Mouse (Mus musculus) spleen, adult 10 weeks (tissue): ENCODE results near the gene Gpr137. TPM values are rescaled to one million over a fixed set of nuclear protein-coding genes. Genes with fewer than 3 reads are reported as not detected.

Source experiments
- polyA plus RNA-seq: library from polyadenylated mRNA; stranded (reverse); fragments of 350-450 nt; fragmentation: Illumina TruSeq; extraction: RNeasy Lipid Tissue Mini Kit (QIAGEN cat#74804); gene quantifications from one replicate; pipeline ENCODE4 v1.2.3, GENCODE M21; 2015; ENCODE audit warnings: low replicate concordance; ENCODE audit not compliant: insufficient read depth

Gene Gpr137
- 10.0 TPM for polyA plus RNA-seq

DNA sequence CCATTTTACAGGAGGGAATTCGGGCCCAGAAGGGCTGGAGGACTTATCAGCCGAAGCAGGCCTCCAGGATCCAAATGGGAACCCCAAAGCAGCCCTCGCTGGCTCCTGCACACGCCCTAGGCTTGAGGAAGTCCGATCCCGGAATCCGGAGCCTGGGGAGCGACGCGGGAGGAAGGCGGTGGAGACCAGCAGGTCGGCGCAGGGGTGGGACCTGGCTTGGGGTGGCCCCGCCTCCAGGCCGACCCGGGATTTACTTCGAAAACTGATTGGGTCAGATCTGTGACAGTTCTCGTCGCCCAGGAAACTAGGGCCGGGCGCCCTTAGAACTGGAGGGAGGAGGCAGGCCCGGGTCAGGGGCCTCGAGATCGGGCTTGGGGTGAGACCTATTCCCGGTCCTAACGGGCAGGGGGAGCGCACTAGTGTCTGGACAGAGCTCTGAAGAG lies at the start of gene Gpr137:
Gene Gpr137, minus strand, starts transcription at position 232 of the 443 bp plus-strand sequence.

DNA sequence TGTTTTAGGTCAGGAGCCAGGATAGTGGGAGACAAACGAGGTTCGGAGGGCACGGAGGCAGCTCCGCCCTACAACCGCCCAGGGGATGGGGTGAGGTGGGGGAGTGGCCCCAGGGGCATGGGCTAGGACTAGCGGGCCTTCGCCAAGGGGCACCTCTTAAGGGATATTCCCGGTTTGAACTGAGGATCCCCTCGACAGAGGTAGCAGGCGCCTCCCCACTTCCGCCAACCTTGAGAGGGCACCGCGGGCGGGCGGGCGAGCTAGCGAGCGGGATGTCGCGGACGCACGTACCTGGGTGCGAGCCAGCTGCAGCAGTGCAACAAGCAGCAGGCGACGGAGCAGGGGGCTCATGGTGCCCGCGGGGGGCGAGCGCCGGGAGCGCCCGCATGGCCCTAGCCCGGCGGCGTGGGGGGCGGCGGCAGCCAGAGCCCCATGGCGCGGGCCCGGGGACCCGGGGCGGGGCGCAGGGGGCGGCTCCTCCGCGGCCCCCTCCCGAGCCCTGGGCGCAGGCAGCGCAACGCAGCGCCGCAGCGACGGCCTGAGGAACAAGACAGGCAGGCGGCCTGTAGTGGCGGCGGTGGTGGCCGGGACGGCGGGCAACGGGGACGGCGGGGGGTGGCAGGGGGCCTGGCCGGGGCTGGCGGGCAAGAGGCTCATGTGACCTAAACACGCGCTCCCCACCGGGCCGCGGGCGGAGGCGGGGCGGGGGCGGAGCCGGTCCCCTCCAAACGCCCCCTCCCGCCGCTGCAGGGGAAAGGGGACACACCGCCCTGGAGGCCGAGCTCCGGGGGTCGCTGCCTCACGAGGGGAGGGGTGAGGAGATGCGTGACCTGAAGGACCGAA lies 45.0 kb upstream of the Gpr137 start, which contains the start of gene Vegfb:
Gene Vegfb, minus strand, starts transcription at position 591 of the 843 bp plus-strand sequence.

DNA sequence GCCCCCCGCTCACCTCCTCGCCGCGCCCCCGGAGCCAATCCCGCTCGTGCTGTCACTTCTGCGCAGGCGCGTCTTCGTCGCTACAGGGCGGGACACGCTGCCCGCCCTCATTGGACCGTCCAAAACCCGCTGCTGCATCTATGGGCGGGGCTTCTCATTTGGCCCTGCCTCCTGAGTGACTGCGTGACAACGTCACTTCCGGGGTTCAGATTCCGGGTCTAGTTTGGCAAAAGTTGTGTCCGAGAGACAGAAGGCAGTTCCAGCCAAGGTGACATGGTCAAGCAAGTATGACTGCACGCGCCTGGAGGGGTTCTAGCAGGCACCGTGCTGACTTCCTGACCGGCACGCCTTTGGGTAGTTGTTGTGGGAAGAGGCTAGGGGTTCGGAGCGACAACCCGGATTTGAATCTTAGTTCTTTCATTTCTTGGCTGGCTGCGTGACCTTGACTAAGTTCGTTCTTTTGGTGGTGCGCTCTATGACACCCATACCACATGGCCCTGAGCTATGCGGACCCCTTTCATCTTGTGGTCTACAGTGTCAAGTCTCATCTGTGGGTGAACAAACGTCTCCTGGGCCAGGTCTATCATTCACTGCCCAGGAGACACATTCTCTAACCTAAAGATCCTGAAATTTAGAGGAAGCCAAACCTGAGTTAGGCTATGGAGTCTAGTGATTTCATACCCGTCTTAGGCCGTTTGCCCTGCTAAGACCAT lies 38.3 kb upstream of the Gpr137 start, which contains the start of gene Fkbp2:
Gene Fkbp2, minus strand, starts transcription at position 121 of the 713 bp plus-strand sequence.

DNA sequence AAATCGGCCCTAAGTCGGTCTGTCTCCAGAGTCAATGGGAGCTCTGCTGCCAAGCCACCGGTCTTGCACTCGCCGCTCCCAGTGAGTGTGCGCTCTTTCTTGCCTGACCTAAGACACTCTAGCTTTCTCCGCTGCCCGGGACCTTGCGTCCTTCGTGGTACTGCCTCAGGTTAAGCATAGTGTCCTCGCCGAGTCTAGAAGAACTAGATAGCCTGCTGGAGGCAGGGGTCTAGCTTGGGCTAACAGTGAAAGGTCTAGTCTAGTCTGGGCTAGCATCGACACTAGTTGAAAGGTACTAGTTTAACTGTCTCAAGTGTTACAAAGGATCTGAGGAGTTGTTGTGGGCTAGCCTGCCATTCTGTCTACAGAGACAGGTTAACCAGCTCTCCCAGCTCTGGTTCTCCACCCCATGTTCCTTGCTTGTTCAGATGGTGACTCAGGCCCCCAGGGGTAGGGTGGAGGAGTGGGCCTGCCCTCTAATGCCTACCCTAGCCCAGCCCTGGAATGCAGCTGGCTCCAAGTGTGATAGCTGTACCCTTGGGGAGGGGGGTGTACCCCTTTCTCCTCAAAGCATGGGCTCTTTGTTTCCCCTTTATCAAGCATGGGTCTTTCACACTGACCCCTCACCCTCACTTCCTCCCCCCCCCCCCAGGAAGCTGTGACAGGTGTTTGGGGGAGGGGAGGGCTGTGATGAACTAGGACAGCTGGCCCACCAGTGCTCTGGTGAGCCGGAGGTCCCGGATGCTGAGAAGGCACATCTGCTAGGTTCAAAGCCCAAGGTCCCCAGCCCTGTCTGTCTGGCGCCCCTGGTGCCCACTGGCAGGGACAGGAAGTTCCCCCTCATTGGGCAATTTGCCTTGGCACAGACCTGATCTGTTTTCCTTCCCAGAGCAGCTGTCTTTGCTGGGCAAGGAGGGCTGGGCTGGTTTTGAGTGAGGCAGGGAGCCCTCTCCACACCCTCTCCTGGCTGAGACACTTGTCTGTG lies 33.5 kb upstream of the Gpr137 start, which contains the start of gene Plcb3:
Gene Plcb3, minus strand, starts transcription at position 934 of the 985 bp plus-strand sequence.

GRCm38 (mm10) chr19:6974211-6975205 lies 32.2 kb upstream of the Gpr137 start, which contains the start of gene Ppp1r14b:
TSS of gene Ppp1r14b (plus strand) at chr19:6974968.

GRCm38 (mm10) chr19:6941372-6942248 lies 670 bp downstream of the Gpr137 start, which contains the start of gene Bad:
TSS of gene Bad (plus strand) at chr19:6941861.

GRCm38 (mm10) chr19:6934195-6934977 lies 7.9 kb downstream of the Gpr137 start, which contains the start of gene Kcnk4:
TSS of gene Kcnk4 (minus strand) at chr19:6934515.

DNA sequence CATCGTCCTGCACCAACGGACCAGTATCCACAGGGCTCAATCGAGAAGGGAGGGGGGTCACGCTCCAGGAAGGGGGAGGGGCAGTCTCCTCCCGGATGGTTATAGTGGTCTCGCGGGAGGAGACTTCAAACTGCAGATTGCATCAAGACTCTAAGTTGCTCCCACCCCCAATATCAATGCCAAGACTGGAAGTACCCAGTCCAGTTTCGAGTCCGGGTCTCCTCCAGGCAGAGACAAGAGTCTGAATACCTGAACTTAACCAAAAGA lies 17.0 kb downstream of the Gpr137 start, which contains the start of gene Catsperz:
Gene Catsperz, minus strand, starts transcription at position 74 of the 267 bp plus-strand sequence.

DNA sequence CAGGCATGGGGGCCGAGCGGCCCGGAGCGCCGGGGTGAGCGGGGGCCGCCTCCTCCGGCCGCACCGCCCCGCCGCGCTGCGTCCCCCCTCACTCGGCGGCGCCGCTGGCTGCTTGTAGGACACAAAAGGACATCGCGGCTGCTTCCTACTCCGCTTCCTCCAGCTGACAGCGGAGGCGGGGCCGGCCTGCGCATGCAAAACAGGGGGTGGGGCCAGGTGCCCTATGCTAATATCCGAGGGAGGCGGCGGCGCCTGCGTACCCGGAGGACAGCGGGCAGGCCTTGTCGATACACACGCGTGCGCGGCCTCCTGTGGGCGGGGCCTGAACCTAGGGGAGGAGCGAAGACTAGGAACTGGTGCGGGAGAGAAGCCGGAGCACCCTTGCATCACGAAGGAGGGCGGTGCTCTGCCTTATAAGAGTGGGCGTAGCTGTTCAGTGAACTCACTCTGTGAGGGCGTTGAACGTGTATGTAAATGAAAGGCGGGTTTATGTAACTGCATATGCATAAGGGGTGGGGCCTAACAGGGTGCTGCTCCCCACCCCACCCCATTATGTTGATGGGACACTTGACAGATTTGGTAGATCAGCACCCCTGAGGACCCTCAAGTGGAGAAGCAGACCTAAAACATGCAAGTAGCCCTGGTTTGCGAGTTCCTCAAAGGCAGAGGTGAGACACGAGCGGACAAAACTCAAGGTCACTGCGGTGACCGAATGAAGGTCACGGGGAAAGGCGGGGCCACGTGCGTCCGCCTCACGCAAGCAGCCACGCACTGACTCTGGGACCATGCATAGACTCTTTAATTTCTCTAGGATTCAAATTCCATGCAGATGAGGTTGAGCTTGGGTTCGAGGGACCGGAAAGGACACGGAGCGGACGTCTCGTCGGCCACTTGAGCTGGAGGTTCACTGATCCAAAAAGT lies 20.4 kb downstream of the Gpr137 start, which contains the start of gene Esrra:
Gene Esrra, minus strand, starts transcription at position 167 of the 921 bp plus-strand sequence.

DNA sequence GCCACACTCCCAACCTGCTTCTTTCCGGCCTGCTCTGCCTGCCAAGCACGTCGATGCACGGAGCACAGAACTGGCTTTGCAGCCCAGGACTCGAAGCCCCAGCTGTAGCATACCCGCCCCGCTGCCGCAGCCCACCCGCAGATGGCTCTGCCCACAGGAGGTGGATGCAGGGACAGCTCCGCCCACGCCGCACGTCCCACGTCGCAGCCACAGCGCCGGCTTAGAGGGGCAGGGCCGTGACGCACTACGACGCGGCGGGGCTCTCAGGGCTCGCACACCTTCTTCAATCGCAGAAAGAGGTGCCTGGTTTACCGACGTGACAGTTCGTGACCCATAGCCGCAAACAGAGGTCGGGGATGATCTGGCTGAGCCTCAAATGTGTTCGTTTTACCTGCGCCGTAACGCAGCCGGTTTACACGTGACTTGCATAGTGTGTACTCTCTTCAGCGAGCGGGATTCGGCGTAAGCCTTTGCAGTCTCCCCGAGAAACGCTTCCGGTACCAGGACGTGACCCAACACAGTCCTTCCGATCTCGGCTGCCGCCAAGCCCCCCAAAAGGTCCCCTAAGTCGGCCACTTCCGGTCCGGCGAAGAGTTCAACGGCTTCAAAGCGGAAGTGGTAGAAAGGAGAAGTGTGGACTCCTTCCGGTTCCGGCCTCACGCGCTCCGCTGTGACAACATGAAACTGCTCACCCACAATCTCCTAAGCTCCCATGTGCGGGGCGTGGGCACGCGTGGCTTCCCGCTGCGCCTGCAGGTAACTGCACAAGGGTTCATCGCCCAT lies 32.6 kb downstream of the Gpr137 start, which contains the start of the genes Trmt112 and Prdx5:
Gene Trmt112, plus strand, starts transcription at position 192 of the 783 bp plus-strand sequence.
Gene Prdx5, minus strand, starts transcription at position 600 of the 783 bp plus-strand sequence.

Other genes starting within 250 kb of the Gpr137 start
- gene Rps6ka4, start 101.8 kb downstream of the Gpr137 start, polyA plus RNA-seq = 12.8 TPM
- 11.3 TPM for gene Ccdc88b, start 84.3 kb downstream of the Gpr137 start, polyA plus RNA-seq
- gene Trmt112, start 32.8 kb downstream of the Gpr137 start, polyA plus RNA-seq = 76.0 TPM
- gene Prdx5, start 32.4 kb downstream of the Gpr137 start, polyA plus RNA-seq = 62.4 TPM
- 19.1 TPM for gene Esrra, start 20.7 kb downstream of the Gpr137 start, polyA plus RNA-seq
- not detected for gene Catsperz, start 17.1 kb downstream of the Gpr137 start, polyA plus RNA-seq
- not detected for gene Kcnk4, start 8.0 kb downstream of the Gpr137 start, polyA plus RNA-seq
- gene Bad, start 619 bp downstream of the Gpr137 start, polyA plus RNA-seq = 7.4 TPM
- 35.7 TPM for gene Ppp1r14b, start 32.5 kb upstream of the Gpr137 start, polyA plus RNA-seq
- 12.9 TPM for gene Plcb3, start 34.0 kb upstream of the Gpr137 start, polyA plus RNA-seq
- gene Fkbp2, start 38.0 kb upstream of the Gpr137 start, polyA plus RNA-seq = 45.8 TPM
- 8.9 TPM for gene Vegfb, start 45.2 kb upstream of the Gpr137 start, polyA plus RNA-seq
- 12.2 TPM for gene Dnajc4, start 50.1 kb upstream of the Gpr137 start, polyA plus RNA-seq
- 3.8 TPM for gene Nudt22, start 53.6 kb upstream of the Gpr137 start, polyA plus RNA-seq
- gene Trpt1, start 53.7 kb upstream of the Gpr137 start, polyA plus RNA-seq = 2.5 TPM
- gene Fermt3, start 77.0 kb upstream of the Gpr137 start, polyA plus RNA-seq = 51.2 TPM
- gene Stip1, start 97.5 kb upstream of the Gpr137 start, polyA plus RNA-seq = 129 TPM
- 3.1 TPM for gene Macrod1, start 114.3 kb upstream of the Gpr137 start, polyA plus RNA-seq
- gene Flrt1, start 163.2 kb upstream of the Gpr137 start, polyA plus RNA-seq = 0.04 TPM